Mouse (Mus musculus): Measurements from ENCODE around the gene Pax5.

GRCm38 (mm10) chr4:44625108-44625424 lies 85.2 kb downstream of the Pax5 start:
- TF ChIP-seq CTCF (IDR thresholded peaks at IDR 0.05; ENCODE audit: low read depth) (no peak), EP300 (IDR thresholded peaks at IDR 0.05; ENCODE audit: low read depth) (no peak)

Data from liver, postnatal 0 days (tissue).